16 mouse cellular contexts compared by ENCODE assay signal in the genomic region with DNA sequence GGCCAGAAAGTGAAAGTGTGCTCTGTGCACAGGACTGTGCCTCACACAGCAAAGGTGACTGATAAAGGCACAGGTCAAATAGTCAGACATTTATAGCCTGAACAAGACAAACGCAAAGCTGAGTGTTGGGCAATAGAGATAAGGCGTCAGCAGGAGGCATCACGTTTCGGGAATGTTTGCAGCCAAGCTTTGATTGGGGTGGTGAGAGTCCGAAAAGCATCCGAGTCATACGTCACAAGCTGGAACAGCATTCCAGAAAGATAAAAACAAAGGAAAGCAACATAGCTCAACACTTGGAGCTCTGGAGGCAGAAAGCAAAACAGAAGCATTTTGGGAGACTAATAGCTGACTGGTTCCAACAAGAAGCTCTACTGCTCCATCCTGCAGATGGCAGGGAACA. TPM values are rescaled to one million over a fixed set of nuclear protein-coding genes. Genes with fewer than 3 reads are reported as not detected.
DNase-seq lines count a peak whose midpoint lies in the region; ATAC-seq lines count a peak whose summit lies in the region.
"Had no signal": no experiment of that assay in that cellular context is flagged by ENCODE, and none has a peak within 500 bp of the region (broad histone marks: within the 10 kb centered on the region; RNA-seq: fewer than 3 reads in every experiment).

No protein-coding gene starts in this region.

- no peak overlapping the region for H3K4me3 ChIP-seq in liver, embryonic 12.5 days
- no peak overlapping the region for H3K4me3 ChIP-seq in liver, embryonic 11.5 days (ENCODE audit: low read depth, low read length)
- H3K4me3 ChIP-seq in heart, embryonic 12.5 days, result peak overlapping the region; percentile 20
- H3K4me3 ChIP-seq: gastrocnemius, adult 2 months; limb, embryonic 10.5 days had no signal

- no peak for DNase-seq in liver, embryonic 11.5 days (ENCODE audit: low spot score)
- DNase-seq in NIH3T3 (ENCODE audit: low read depth), result peak; percentile 75
- peak; percentile 61 for DNase-seq in heart, postnatal 4 days
- DNase-seq in adrenal gland, adult 2 months, result no peak
- DNase-seq in neural tube, embryonic 10.5 days (ENCODE audit: extremely low spot score, low spot score), result no peak
- no peak for DNase-seq in cerebellum, postnatal 36 days
- DNase-seq: adrenal gland, postnatal 25 days; B cell, adult 2 months; cerebellum, postnatal 25 days; gastrocnemius, adult 2 months; kidney, adult 11 months; kidney, postnatal 25 days had no signal

- H3K9ac ChIP-seq in liver, embryonic 12.5 days, result no peak overlapping the region
- no peak overlapping the region for H3K9ac ChIP-seq in liver, embryonic 11.5 days (ENCODE audit: low read depth, low read length)
- H3K9ac ChIP-seq in heart, embryonic 12.5 days, result peak overlapping the region; percentile 47; the same call in 1 of the 2 replicates

- 47% methylated on average over 7 of the region's 7 CpGs for WGBS in liver, embryonic 12.5 days (ENCODE audit: insufficient replicate concordance)
- 39% methylated on average over 7 of the region's 7 CpGs for WGBS in liver, embryonic 11.5 days
- 8% methylated on average over 7 of the region's 7 CpGs for WGBS in heart, embryonic 12.5 days

- no peak overlapping the region for H3K27ac ChIP-seq in liver, embryonic 12.5 days
- no peak overlapping the region for H3K27ac ChIP-seq in liver, embryonic 11.5 days (ENCODE audit: low read depth, low read length)
- peak overlapping the region; percentile 94 for H3K27ac ChIP-seq in heart, embryonic 12.5 days (ENCODE audit: poor library complexity, severe bottlenecking)
- H3K27ac ChIP-seq: gastrocnemius, adult 2 months; limb, embryonic 10.5 days had no signal

- H3K4me2 ChIP-seq in liver, embryonic 12.5 days, result no peak overlapping the region; the same call in 1 of the 2 replicates
- H3K4me2 ChIP-seq in liver, embryonic 11.5 days, result no peak overlapping the region
- H3K4me2 ChIP-seq in heart, embryonic 12.5 days, result peak overlapping the region; percentile 61

- no peaks in the 10 kb centered on the region for H3K9me3 ChIP-seq in liver, embryonic 12.5 days (replicated peaks)
- H3K9me3 ChIP-seq in liver, embryonic 11.5 days (ENCODE audit: control insufficient read depth, low read length), result no peaks in the 10 kb centered on the region
- no peaks in the 10 kb centered on the region for H3K9me3 ChIP-seq in heart, embryonic 12.5 days (replicated peaks)
- H3K9me3 ChIP-seq: limb, embryonic 10.5 days had no signal

- no peaks in the 10 kb centered on the region; the same call in 1 of the 2 replicates for H3K27me3 ChIP-seq in liver, embryonic 12.5 days (replicated peaks)
- H3K27me3 ChIP-seq in liver, embryonic 11.5 days (replicated peaks; ENCODE audit: control insufficient read depth, insufficient read depth, low read length), result peaks cover 4% of the 10 kb centered on the region
- H3K27me3 ChIP-seq in heart, embryonic 12.5 days (replicated peaks), result no peaks in the 10 kb centered on the region

- H3K4me1 ChIP-seq in liver, embryonic 12.5 days, result 0 out of 2 replicates have a peak, but pooled peaks cover 4% of the 10 kb centered on the region
- H3K4me1 ChIP-seq in liver, embryonic 11.5 days (replicated peaks; ENCODE audit: control insufficient read depth, insufficient read depth, low read length), result no peaks in the 10 kb centered on the region
- peaks cover 54% of the 10 kb centered on the region for H3K4me1 ChIP-seq in heart, embryonic 12.5 days (replicated peaks)
- H3K4me1 ChIP-seq: limb, embryonic 10.5 days had no signal

- H3K36me3 ChIP-seq in liver, embryonic 12.5 days, result no peaks in the 10 kb centered on the region
- H3K36me3 ChIP-seq in liver, embryonic 11.5 days (ENCODE audit: control insufficient read depth, insufficient read depth, low read length), result no peaks in the 10 kb centered on the region
- H3K36me3 ChIP-seq in heart, embryonic 12.5 days, result 0 out of 2 replicates have a peak, but pooled peaks cover 5% of the 10 kb centered on the region
- H3K36me3 ChIP-seq: limb, embryonic 10.5 days had no signal

- peak; percentile 55; the same call in 1 of the 2 replicates for ATAC-seq in liver, embryonic 12.5 days
- ATAC-seq in liver, embryonic 11.5 days (replicated peaks; ENCODE audit: low FRiP score), result no peak
- ATAC-seq in heart, embryonic 12.5 days (ENCODE audit: insufficient number of reproducible peaks, low FRiP score), result peak; percentile 77
- ATAC-seq: forebrain, embryonic 14.5 days had no signal

RNA-seq across cellular contexts. Expression of gene Dcp1b, which starts 35.5 kb away (rescaled TPM):
- 4.2 and 4.8 TPM in 2 replicates for polyA plus RNA-seq in liver, embryonic 12.5 days (2016; fragmentation: Nextera tagmentation; extraction: Ambion mirVana)
- 6.6 and 7.8 TPM in 2 replicates for polyA plus RNA-seq in liver, embryonic 11.5 days (2014; fragmentation: Nextera tagmentation; extraction: Ambion mirVana)
- polyA plus RNA-seq in heart, embryonic 12.5 days (2016; fragmentation: Nextera tagmentation; extraction: Ambion mirVana), result 6.3 TPM in 2 replicates
- total RNA-seq in heart, postnatal 4 days (2021), result 1 to 10 TPM; 4.4 to 4.5 TPM
- total RNA-seq in adrenal gland, adult 2 months (2021), result 10 to 100 TPM in 1 of 2 experiments, 1 to 10 TPM in 1; 9.7 to 13.8 TPM
- 27.4 and 27.8 TPM in 2 replicates for polyA plus RNA-seq in adrenal gland, adult 2 months (2012; rRNA removed)

RNA-seq across cellular contexts. Expression of gene Cacna1c, which starts 56.7 kb away (rescaled TPM):
- polyA plus RNA-seq in liver, embryonic 12.5 days (2016; fragmentation: Nextera tagmentation; extraction: Ambion mirVana), result 0.49 and 0.64 TPM in 2 replicates
- 1.3 and 2.3 TPM in 2 replicates for polyA plus RNA-seq in liver, embryonic 11.5 days (2014; fragmentation: Nextera tagmentation; extraction: Ambion mirVana)
- polyA plus RNA-seq in heart, embryonic 12.5 days (2016; fragmentation: Nextera tagmentation; extraction: Ambion mirVana), result 58.1 and 63.4 TPM in 2 replicates
- total RNA-seq in heart, postnatal 4 days (2021), result 100 to 1,000 TPM; 233 to 249 TPM
- 10 to 100 TPM; 93.5 to 97.5 TPM for total RNA-seq in adrenal gland, adult 2 months (2021)
- polyA plus RNA-seq in adrenal gland, adult 2 months (2012; rRNA removed), result 23.3 and 36.7 TPM in 2 replicates

Comparison
In these comparisons a context has a peak if more than half of its experiments do, and no peak if none do; other contexts are left out.
1. DNase-seq: peak in NIH3T3 (single experiment) and heart, postnatal 4 days (single experiment); none in liver, embryonic 11.5 days (single experiment), adrenal gland, adult 2 months (single experiment), neural tube, embryonic 10.5 days (single experiment) and cerebellum, postnatal 36 days (0 of 2).